8 mouse cellular contexts compared by ENCODE assay signal in the genomic region with DNA sequence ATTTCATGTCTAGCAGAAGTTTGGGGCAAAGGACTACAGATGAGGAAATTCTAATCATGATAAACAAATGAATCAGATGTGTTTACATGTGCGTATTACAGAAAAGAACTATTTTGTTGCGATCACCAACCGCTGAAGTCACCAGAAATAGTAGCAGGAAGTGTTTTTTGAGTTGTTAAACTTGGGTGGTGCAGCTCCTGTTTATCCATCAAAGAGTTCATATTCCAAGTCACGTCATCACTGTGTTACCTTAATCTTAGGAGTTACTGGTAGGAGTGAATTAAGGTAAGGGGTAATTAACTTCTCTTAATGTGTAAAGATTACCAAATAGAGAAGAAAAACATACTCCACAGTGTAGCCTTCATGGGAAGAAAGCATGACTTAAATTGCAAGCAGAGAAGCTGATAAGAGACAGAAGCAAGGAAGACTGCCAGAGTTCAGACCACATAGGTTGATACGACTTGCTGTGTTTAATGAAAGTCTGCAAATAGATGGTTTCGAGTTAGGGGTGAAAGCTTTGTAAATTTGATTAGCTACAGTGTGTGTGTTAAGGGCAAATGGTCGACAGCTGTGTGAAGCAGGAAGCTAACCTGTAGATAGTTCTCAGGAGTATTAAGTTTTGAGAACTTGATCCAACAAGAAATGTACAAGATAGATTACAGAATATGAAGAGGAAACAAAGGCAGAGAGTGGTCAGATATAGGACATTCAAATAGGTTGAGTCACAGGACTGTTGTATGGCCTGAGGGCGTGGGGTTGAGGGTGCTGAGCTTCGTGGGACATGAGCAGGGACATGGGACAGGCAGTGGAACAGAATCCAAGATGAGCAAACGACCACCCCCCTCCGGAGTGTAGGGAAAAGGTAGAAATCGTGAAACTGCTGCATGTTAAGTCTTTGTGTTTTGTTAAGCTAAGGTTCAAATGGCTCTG. TPM values are rescaled to one million over a fixed set of nuclear protein-coding genes. Genes with fewer than 3 reads are reported as not detected.
DNase-seq lines count a peak whose midpoint lies in the region; ATAC-seq and TF ChIP-seq lines count a peak whose summit lies in the region.

No protein-coding gene starts in this region.

- peak overlapping the region; percentile 77 for H3K9ac ChIP-seq in kidney, embryonic 16.5 days (replicated peaks; ENCODE audit: low read length)
- H3K9ac ChIP-seq in hindbrain, embryonic 16.5 days (ENCODE audit: low read depth, low read length): peak overlapping the region; percentile 83; the same call in 1 of the 2 replicates
- H3K9ac ChIP-seq in midbrain, embryonic 16.5 days (ENCODE audit: low read depth, low read length): peak overlapping the region; percentile 79

- ATAC-seq in kidney, embryonic 16.5 days (ENCODE audit: low FRiP score, low TSS enrichment): no peak
- ATAC-seq in hindbrain, embryonic 16.5 days: no peak
- no peak; the same call in 1 of the 2 replicates for ATAC-seq in midbrain, embryonic 16.5 days

- no peak for TF ChIP-seq CTCF in bone marrow macrophage, adult 2 months (IDR thresholded peaks at IDR 0.05; ENCODE audit: low read depth, low read length)

- no peak for DNase-seq in kidney, postnatal 10 days
- no peak for DNase-seq in right cerebral cortex, adult 18-20 months
- DNase-seq in thymus, postnatal 36 days: no peak
- DNase-seq in urinary bladder, postnatal 4 days (ENCODE audit: low spot score in 2 of 2): no peak

- TF ChIP-seq POLR2A in bone marrow macrophage, adult 2 months (IDR thresholded peaks at IDR 0.05; ENCODE audit: borderline replicate concordance, low read depth, low read length): no peak

- no peak overlapping the region for H3K27ac ChIP-seq in kidney, embryonic 16.5 days (ENCODE audit: low read length)
- peak overlapping the region; percentile 99 for H3K27ac ChIP-seq in bone marrow macrophage, adult 2 months (ENCODE audit: insufficient read depth, low read depth, low read length)
- H3K27ac ChIP-seq in hindbrain, embryonic 16.5 days (ENCODE audit: low read depth, low read length): no peak overlapping the region; the same call in 1 of the 2 replicates
- H3K27ac ChIP-seq in midbrain, embryonic 16.5 days (ENCODE audit: low read length): no peak overlapping the region; the same call in 1 of the 2 replicates

- WGBS in kidney, embryonic 16.5 days: 53% methylated on average over 12 of the region's 12 CpGs
- 60% methylated on average over 12 of the region's 12 CpGs for WGBS in hindbrain, embryonic 16.5 days
- whole genome bisulfite sequencing in midbrain, embryonic 16.5 days: 58% methylated on average over 12 of the region's 12 CpGs

- H3K9me3 ChIP-seq in kidney, embryonic 16.5 days (ENCODE audit: low read length): no peaks in the 10 kb centered on the region
- H3K9me3 ChIP-seq in hindbrain, embryonic 16.5 days (ENCODE audit: control insufficient read depth, low read length): no peaks in the 10 kb centered on the region
- H3K9me3 ChIP-seq in midbrain, embryonic 16.5 days (replicated peaks; ENCODE audit: control insufficient read depth, low read length, poor library complexity, severe bottlenecking): no peaks in the 10 kb centered on the region

- H3K4me1 ChIP-seq in kidney, embryonic 16.5 days (ENCODE audit: insufficient read depth, low read length): peaks cover 9% of the 10 kb centered on the region
- peaks cover 3% of the 10 kb centered on the region; the same call in 1 of the 2 replicates for H3K4me1 ChIP-seq in bone marrow macrophage, adult 2 months (ENCODE audit: control insufficient read depth, insufficient read depth, low read length)
- H3K4me1 ChIP-seq in hindbrain, embryonic 16.5 days (ENCODE audit: control insufficient read depth, insufficient read depth, low read depth, low read length): peaks cover 6% of the 10 kb centered on the region
- peaks cover 8% of the 10 kb centered on the region for H3K4me1 ChIP-seq in midbrain, embryonic 16.5 days (ENCODE audit: control insufficient read depth, insufficient read depth, low read length)

- H3K4me3 ChIP-seq in kidney, embryonic 16.5 days (ENCODE audit: low read length): peak overlapping the region; percentile 80
- peak overlapping the region; percentile 98 for H3K4me3 ChIP-seq in bone marrow macrophage, adult 2 months (ENCODE audit: insufficient read depth, low read length)
- H3K4me3 ChIP-seq in hindbrain, embryonic 16.5 days (ENCODE audit: low read length): peak overlapping the region; percentile 84
- peak overlapping the region; percentile 85 for H3K4me3 ChIP-seq in midbrain, embryonic 16.5 days (ENCODE audit: low read depth, low read length)

- H3K36me3 ChIP-seq in kidney, embryonic 16.5 days (ENCODE audit: insufficient read depth, low read length): peaks cover 12% of the 10 kb centered on the region
- peaks cover 15% of the 10 kb centered on the region; the same call in 1 of the 2 replicates for H3K36me3 ChIP-seq in hindbrain, embryonic 16.5 days (ENCODE audit: control insufficient read depth, insufficient read depth, low read length)
- peaks cover 5% of the 10 kb centered on the region for H3K36me3 ChIP-seq in midbrain, embryonic 16.5 days (ENCODE audit: control insufficient read depth, insufficient read depth, low read length)

- H3K27me3 ChIP-seq in kidney, embryonic 16.5 days (ENCODE audit: insufficient read depth, low read length): no peaks in the 10 kb centered on the region
- no peaks in the 10 kb centered on the region for H3K27me3 ChIP-seq in hindbrain, embryonic 16.5 days (replicated peaks; ENCODE audit: control insufficient read depth, insufficient read depth, low read length)
- H3K27me3 ChIP-seq in midbrain, embryonic 16.5 days (ENCODE audit: control insufficient read depth, insufficient read depth, low read depth, low read length): no peaks in the 10 kb centered on the region

- H3K4me2 ChIP-seq in kidney, embryonic 16.5 days (replicated peaks; ENCODE audit: low read depth, low read length): peak overlapping the region; percentile 65
- H3K4me2 ChIP-seq in hindbrain, embryonic 16.5 days (ENCODE audit: low read length): peak overlapping the region; percentile 59
- peak overlapping the region; percentile 57 for H3K4me2 ChIP-seq in midbrain, embryonic 16.5 days (ENCODE audit: low read length)

RNA-seq across cellular contexts. Expression of gene Pyroxd1, which starts 1.0 kb away (rescaled TPM):
- polyA plus RNA-seq in kidney, embryonic 16.5 days (2015; fragmentation: Nextera tagmentation; extraction: Ambion mirVana): 18.3 and 20.2 TPM in 2 replicates
- polyA plus RNA-seq in bone marrow macrophage, adult 2 months (2012; ENCODE audit: insufficient read depth, insufficient read length, missing spikeins): 11.1 and 11.9 TPM in 2 replicates
- 18.3 and 20.1 TPM in 2 replicates for polyA plus RNA-seq in hindbrain, embryonic 16.5 days (2015; fragmentation: Nextera tagmentation; extraction: Ambion mirVana)
- 22.6 and 27.0 TPM in 2 replicates for polyA plus RNA-seq in midbrain, embryonic 16.5 days (2015; fragmentation: Nextera tagmentation; extraction: Ambion mirVana)

RNA-seq across cellular contexts. Expression of gene Slco1a5, which starts 23.7 kb away (rescaled TPM):
- polyA plus RNA-seq in kidney, embryonic 16.5 days (2015; fragmentation: Nextera tagmentation; extraction: Ambion mirVana): 0.17 TPM in 1 of 2 replicates, not detected in the other
- polyA plus RNA-seq in bone marrow macrophage, adult 2 months (2012; ENCODE audit: insufficient read depth, insufficient read length, missing spikeins): not detected in 2 replicates
- 0.41 and 0.57 TPM in 2 replicates for polyA plus RNA-seq in hindbrain, embryonic 16.5 days (2015; fragmentation: Nextera tagmentation; extraction: Ambion mirVana)
- 0.45 and 0.74 TPM in 2 replicates for polyA plus RNA-seq in midbrain, embryonic 16.5 days (2015; fragmentation: Nextera tagmentation; extraction: Ambion mirVana)

RNA-seq across cellular contexts. Expression of gene Recql, which starts 40.4 kb away (rescaled TPM):
- polyA plus RNA-seq in kidney, embryonic 16.5 days (2015; fragmentation: Nextera tagmentation; extraction: Ambion mirVana): 25.9 and 26.3 TPM in 2 replicates
- polyA plus RNA-seq in bone marrow macrophage, adult 2 months (2012; ENCODE audit: insufficient read depth, insufficient read length, missing spikeins): 24.7 and 32.4 TPM in 2 replicates
- 19.5 and 23.1 TPM in 2 replicates for polyA plus RNA-seq in hindbrain, embryonic 16.5 days (2015; fragmentation: Nextera tagmentation; extraction: Ambion mirVana)
- polyA plus RNA-seq in midbrain, embryonic 16.5 days (2015; fragmentation: Nextera tagmentation; extraction: Ambion mirVana): 25.6 and 27.4 TPM in 2 replicates

RNA-seq across cellular contexts. Expression of gene Golt1b, which starts 40.6 kb away (rescaled TPM):
- 101 TPM in 2 replicates for polyA plus RNA-seq in kidney, embryonic 16.5 days (2015; fragmentation: Nextera tagmentation; extraction: Ambion mirVana)
- polyA plus RNA-seq in bone marrow macrophage, adult 2 months (2012; ENCODE audit: insufficient read depth, insufficient read length, missing spikeins): 18.9 and 29.6 TPM in 2 replicates
- polyA plus RNA-seq in hindbrain, embryonic 16.5 days (2015; fragmentation: Nextera tagmentation; extraction: Ambion mirVana): 68.6 and 75.9 TPM in 2 replicates
- 80.1 and 82.4 TPM in 2 replicates for polyA plus RNA-seq in midbrain, embryonic 16.5 days (2015; fragmentation: Nextera tagmentation; extraction: Ambion mirVana)

RNA-seq across cellular contexts. Expression of gene Iapp, which starts 48.2 kb away (rescaled TPM):
- polyA plus RNA-seq in kidney, embryonic 16.5 days (2015; fragmentation: Nextera tagmentation; extraction: Ambion mirVana): not detected in 2 replicates
- polyA plus RNA-seq in bone marrow macrophage, adult 2 months (2012; ENCODE audit: insufficient read depth, insufficient read length, missing spikeins): not detected in 2 replicates
- 0.31 TPM in 1 of 2 replicates, not detected in the other for polyA plus RNA-seq in hindbrain, embryonic 16.5 days (2015; fragmentation: Nextera tagmentation; extraction: Ambion mirVana)
- not detected in 2 replicates for polyA plus RNA-seq in midbrain, embryonic 16.5 days (2015; fragmentation: Nextera tagmentation; extraction: Ambion mirVana)
